Mouse (Mus musculus) liver, embryonic 15.5 days (tissue): ENCODE measurements around the gene Sgta. TPM values are rescaled to one million over a fixed set of nuclear protein-coding genes. Genes with fewer than 3 reads are reported as not detected.

Source experiments
- ATAC-seq: fragments of 200-750 bp; cut with Nextera tagmentation; 2 replicates; pipeline ENCODE4 v1.8.0; 2017; ENCODE audit warnings: moderate number of reproducible peaks, mild to moderate bottlenecking, moderate library complexity; ENCODE audit not compliant: insufficient read depth
- H3K27ac ChIP-seq: fragments of 300-500 bp; sonication (generic); replicated peaks from 2 replicates; pipeline ENCODE4 v1.5.1; 2015; ENCODE audit warnings: mild to moderate bottlenecking, inconsistent platforms
- H3K27me3 ChIP-seq: fragments of 300-500 bp; sonication (generic); 2 replicates; pipeline ENCODE4 v1.6.1; 2015; ENCODE audit warnings: mild to moderate bottlenecking, inconsistent platforms
- H3K36me3 ChIP-seq: fragments of 300-500 bp; sonication (generic); replicated peaks from 2 replicates; pipeline ENCODE4 v1.6.1; 2015; ENCODE audit warnings: moderate library complexity, mild to moderate bottlenecking, inconsistent platforms
- H3K4me1 ChIP-seq: fragments of 300-500 bp; sonication (generic); replicated peaks from 2 replicates; pipeline ENCODE4 v1.6.1; 2015; ENCODE audit warnings: inconsistent platforms
- H3K4me2 ChIP-seq: fragments of 300-500 bp; sonication (generic); 2 replicates; pipeline ENCODE4 v1.6.1; 2015; ENCODE audit warnings: moderate library complexity, mild to moderate bottlenecking, inconsistent platforms
- H3K4me3 ChIP-seq: fragments of 300-500 bp; sonication (generic); replicated peaks from 2 replicates; pipeline ENCODE4 v1.5.1; 2015; ENCODE audit warnings: mild to moderate bottlenecking, inconsistent platforms
- H3K9ac ChIP-seq: fragments of 300-500 bp; sonication (generic); 2 replicates; pipeline ENCODE4 v1.6.1; 2015; ENCODE audit warnings: moderate library complexity, mild to moderate bottlenecking, inconsistent platforms
- H3K9me3 ChIP-seq: fragments of 300-500 bp; sonication (generic); replicated peaks from 2 replicates; pipeline ENCODE4 v1.6.1; 2016; ENCODE audit warnings: inconsistent platforms
- WGBS: fragments of 180-500 bp; shearing (Covaris S2); methylation state at CpG from one replicate; pipeline ENCODE4 v1.1.7; 2015; ENCODE audit warnings: mixed read lengths; ENCODE audit not compliant: insufficient replicate concordance; 5-methylcytosine and 5-hydroxymethylcytosine counted together
- polyA plus RNA-seq: library from polyadenylated mRNA; unstranded; fragments of >200 nt; fragmentation: Nextera tagmentation; extraction: Ambion mirVana; gene quantifications from 2 replicates; pipeline ENCODE4 v1.2.1, GENCODE M21; 2015

Gene Sgta
- 57.0 and 62.9 TPM in 2 replicates for polyA plus RNA-seq

DNA sequence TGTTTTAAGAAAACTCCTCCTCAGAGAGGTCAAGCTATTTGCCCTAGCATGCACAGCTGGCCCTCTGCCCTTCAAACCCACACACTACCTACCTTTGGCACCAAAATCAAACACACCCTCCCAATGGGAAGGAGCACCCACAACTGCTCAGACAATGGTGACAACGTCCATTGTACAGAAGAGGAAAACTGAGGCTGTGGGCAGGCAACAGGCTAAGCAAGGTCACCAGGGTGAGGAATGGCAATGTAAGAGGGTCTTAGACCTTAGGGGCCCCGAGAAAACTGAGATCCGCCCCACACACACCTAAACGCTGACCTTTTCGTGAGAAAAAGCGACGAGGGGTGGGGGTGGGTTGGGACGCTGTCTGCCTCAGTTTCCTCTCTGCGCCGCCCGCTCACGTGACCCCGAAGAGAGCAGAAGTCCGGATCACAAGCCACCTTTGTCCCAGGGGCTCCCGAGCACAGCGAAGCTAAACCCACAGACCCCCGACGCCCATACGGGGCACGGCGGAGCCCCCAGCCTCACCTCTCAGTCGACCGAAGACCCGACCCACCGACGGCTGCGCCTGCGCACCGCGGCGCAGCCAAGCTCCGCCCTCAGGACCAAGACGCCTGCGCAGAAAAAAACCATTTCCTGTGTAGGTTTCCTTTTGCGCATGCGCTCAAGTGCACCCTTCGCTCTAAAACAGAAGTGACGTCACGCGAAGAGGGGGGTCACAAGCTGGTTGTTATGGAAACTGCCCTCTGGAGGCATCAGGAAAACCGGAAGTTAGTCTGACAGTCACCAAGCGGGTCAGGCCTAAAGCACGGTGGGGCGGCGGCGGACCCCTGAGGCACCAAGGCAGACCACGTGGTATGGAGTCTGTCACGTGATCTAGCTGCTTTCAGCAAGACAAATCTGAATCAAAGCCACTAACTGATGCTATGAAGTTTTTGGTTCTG lies at the start of gene Sgta:
Sgta (minus strand) TSS at position 579 of the 941 bp plus-strand sequence.
- Histone ChIP-seq H3K27ac (peak within 1 kb of the TSS; percentile 51), H3K9ac (peak within 1 kb of the TSS; percentile 73), H3K4me3 (peak within 1 kb of the TSS; percentile 83), H3K4me1 (peaks cover 21% of the 10 kb centered on the region), H3K9me3 (no peaks in the 10 kb centered on the region), H3K36me3 (no peaks in the 10 kb centered on the region), H3K4me2 (peak within 1 kb of the TSS; percentile 76), H3K27me3 (no peaks in the 10 kb centered on the region)
- ATAC-seq: peak; percentile 79
- under 1% methylated on average over 48 of the region's 48 CpGs for WGBS

DNA sequence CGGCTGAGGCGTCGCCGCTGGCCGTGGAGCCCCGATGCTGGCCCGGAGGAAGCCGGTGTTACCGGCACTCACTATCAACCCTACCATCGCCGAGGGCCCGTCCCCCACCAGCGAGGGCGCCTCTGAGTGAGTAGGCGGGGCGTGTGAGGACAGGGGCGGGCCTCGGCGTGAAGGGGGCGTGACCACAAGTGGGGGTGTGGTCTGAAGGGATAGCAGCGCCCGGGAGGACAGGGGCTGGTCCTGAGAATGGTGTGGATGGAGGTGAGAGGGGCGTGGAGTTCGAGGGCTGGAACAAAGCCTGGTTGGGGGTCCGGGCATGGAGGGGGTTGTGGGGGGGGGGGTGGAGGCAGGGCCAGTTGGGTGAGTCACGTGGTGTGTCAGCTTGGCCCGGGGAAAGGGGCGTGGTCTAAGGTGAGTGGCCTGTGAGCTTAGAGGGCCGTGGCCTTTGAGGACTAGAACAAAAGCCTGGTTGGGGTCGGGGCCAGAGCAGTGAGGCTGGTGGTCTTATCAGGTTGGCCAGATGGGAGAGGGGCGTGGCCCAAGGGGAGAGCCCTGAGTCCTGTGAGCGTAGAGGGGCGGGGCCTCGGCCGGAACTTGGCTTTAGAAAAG lies 46.2 kb upstream of the Sgta start:
- Histone ChIP-seq H3K4me1 (peaks cover 79% of the 10 kb centered on the region), H3K4me3 (peak overlapping the region; percentile 98), H3K4me2 (peak overlapping the region; percentile 89), H3K36me3 (peaks cover 31% of the 10 kb centered on the region), H3K27me3 (no peaks in the 10 kb centered on the region), H3K27ac (peak overlapping the region; percentile 100), H3K9ac (peak overlapping the region; percentile 98), H3K9me3 (no peaks in the 10 kb centered on the region)
- peak; percentile 85 for ATAC-seq
- WGBS: under 1% methylated on average over 35 of the region's 35 CpGs

- no peaks in the 10 kb centered on the region for H3K27me3 ChIP-seq
- H3K36me3 ChIP-seq: peaks cover 25% of the 10 kb centered on the region
- H3K4me3 ChIP-seq: peak within 1 kb of the TSS; percentile 98
- H3K9me3 ChIP-seq: no peaks in the 10 kb centered on the region
- under 1% methylated on average over 56 of the region's 56 CpGs for WGBS
- H3K27ac ChIP-seq: peak within 1 kb of the TSS; percentile 100
- ATAC-seq: peak; percentile 92
- H3K4me2 ChIP-seq: peak within 1 kb of the TSS; percentile 89
- peaks cover 79% of the 10 kb centered on the region for H3K4me1 ChIP-seq
- peak within 1 kb of the TSS; percentile 98 for H3K9ac ChIP-seq
Observed at GRCm38 (mm10) chr10:81105565-81106112, 45.7 kb upstream of the Sgta start, which contains the start of gene Map2k2. TSS of gene Map2k2 (plus strand) at chr10:81105915.

DNA sequence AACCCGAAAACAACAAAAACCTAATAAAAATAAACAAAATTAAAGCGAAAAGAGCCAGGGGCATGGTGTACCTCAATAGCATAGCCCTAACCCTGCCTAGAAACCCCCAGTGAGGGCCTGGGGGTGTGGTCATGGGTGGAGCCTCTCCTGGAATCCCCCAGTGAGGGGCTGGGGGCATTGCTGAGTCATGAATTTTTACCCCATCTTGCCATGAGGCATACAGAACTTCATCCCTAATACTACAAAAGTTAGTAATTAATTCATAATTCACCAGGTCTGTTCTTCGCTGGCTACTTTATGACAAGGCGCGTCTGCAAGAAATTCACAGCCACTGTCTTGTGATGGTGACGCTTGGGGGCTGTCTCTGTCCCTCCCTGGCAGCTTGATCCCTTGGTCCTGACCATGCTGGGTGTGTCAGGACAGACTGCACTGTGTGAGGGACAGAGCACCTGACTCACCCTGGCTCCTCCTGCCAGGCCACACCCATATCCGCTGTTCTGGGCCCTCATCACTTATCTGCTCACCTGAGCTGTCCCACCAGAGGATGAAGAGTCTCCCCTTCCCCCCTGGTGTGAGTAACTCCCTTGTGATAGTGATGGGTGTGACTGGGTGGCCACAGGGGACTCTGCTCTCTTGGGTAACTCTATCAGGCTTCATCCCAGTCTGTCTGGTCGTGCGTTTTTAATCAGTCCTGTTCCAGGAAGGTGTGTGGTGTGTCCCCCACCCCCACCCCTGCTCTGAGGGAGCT lies 35.1 kb upstream of the Sgta start:
- Histone ChIP-seq H3K27ac (peak overlapping the region; percentile 72), H3K9ac (no peak overlapping the region)

DNA sequence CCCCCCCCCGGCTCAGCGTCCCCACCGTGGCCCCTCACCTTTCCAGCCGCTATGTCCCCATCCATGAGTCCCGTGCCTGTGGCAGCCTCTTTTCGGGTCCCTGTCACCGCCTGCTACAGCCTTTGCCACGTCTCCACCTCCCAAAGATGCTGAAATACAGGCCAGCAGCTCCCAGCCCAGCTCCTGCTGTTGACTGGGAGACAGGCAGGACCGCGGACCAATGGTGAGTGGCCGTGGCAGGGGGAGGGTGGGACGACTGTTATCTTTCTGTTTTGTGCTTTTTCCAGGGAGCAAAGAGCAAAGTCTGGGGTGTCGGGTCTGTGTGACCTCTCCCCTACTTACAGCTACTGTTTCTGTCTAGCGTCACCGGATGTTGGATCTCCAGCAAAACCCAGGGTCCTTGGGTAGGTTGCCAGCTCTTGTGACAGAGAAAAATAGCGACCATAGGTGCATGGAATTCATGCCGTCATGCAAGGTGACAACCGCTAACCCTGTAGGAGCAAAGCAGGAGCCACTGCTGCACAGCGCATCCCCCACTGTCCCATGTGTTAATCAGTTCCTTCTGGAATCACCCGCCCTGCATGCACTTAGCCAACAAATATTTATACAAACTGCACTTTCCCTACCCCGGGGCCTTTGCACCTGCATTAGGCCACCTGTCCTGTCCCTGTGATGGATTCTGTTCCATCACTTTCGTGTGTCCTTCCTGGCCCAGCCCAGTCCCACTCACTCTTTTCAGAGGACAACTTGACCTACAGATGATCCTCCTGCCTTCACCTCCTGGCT lies 32.7 kb upstream of the Sgta start:
- H3K4me3 ChIP-seq: peak overlapping the region; percentile 41
- WGBS: 37% methylated on average over 21 of the region's 22 CpGs
- H3K4me1 ChIP-seq: peaks cover 59% of the 10 kb centered on the region
- peak overlapping the region; percentile 38 for H3K4me2 ChIP-seq
- peak overlapping the region; percentile 72 for H3K27ac ChIP-seq
- no peaks in the 10 kb centered on the region for H3K27me3 ChIP-seq
- H3K9me3 ChIP-seq: 0 out of 2 replicates have a peak, but pooled peaks cover 3% of the 10 kb centered on the region
- ATAC-seq: peak; percentile 58
- no peak overlapping the region for H3K9ac ChIP-seq
- peaks cover 4% of the 10 kb centered on the region for H3K36me3 ChIP-seq

More for the DNA sequence above, 35.1 kb upstream of the Sgta start:
- H3K9me3 ChIP-seq: 0 out of 2 replicates have a peak, but pooled peaks cover 3% of the 10 kb centered on the region
- no peak overlapping the region for H3K4me3 ChIP-seq
- no peaks in the 10 kb centered on the region for H3K27me3 ChIP-seq
- peaks cover 70% of the 10 kb centered on the region for H3K4me1 ChIP-seq
- 38% methylated on average over 9 of the region's 9 CpGs for WGBS
- no peaks in the 10 kb centered on the region for H3K36me3 ChIP-seq
- peak overlapping the region; percentile 39 for H3K4me2 ChIP-seq
- peak; percentile 78 for ATAC-seq

DNA sequence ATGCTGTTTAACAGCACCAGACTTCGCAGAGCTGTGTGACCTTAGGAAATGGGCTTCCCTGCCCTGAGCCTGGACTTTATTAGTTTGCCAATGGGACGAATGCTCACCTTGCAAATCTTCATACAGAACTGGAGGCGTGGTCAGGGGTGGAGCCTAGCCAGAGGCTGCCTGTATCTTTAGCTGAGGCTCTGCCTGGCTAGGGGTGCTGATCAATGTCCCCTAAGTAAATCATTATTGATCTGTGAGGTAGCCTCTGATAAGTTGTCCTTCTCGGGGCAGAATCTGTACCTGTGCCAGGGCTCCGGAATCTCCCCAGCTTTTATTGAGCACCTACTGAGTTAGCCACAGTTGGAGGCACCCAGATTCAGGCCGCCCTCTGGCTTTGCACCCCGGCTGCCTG lies 30.6 kb upstream of the Sgta start:
- Histone ChIP-seq H3K4me3 (peak overlapping the region; percentile 41; the same call in 1 of the 2 replicates), H3K9me3 (no peaks in the 10 kb centered on the region), H3K9ac (no peak overlapping the region; the same call in 1 of the 2 replicates), H3K4me2 (peak overlapping the region; percentile 38), H3K36me3 (peaks cover 11% of the 10 kb centered on the region), H3K27ac (peak overlapping the region; percentile 51), H3K27me3 (no peaks in the 10 kb centered on the region), H3K4me1 (peaks cover 48% of the 10 kb centered on the region)
- WGBS: 43% methylated on average over 7 of the region's 7 CpGs
- ATAC-seq: no peak

GRCm38 (mm10) chr10:81089216-81089615 lies 29.2 kb upstream of the Sgta start:
- no peak overlapping the region for H3K4me2 ChIP-seq
- H3K4me3 ChIP-seq: no peak overlapping the region
- 49% methylated on average over 2 of the region's 2 CpGs for WGBS
- H3K36me3 ChIP-seq: peaks cover 11% of the 10 kb centered on the region
- no peaks in the 10 kb centered on the region for H3K9me3 ChIP-seq
- peaks cover 34% of the 10 kb centered on the region for H3K4me1 ChIP-seq
- ATAC-seq: no peak
- no peaks in the 10 kb centered on the region for H3K27me3 ChIP-seq
- no peak overlapping the region for H3K9ac ChIP-seq
- H3K27ac ChIP-seq: no peak overlapping the region

GRCm38 (mm10) chr10:81087021-81087420 lies 27.0 kb upstream of the Sgta start:
- Histone ChIP-seq H3K4me3 (no peak overlapping the region), H3K4me1 (peaks cover 23% of the 10 kb centered on the region), H3K27ac (no peak overlapping the region), H3K36me3 (peaks cover 12% of the 10 kb centered on the region), H3K9ac (no peak overlapping the region), H3K27me3 (no peaks in the 10 kb centered on the region), H3K4me2 (no peak overlapping the region), H3K9me3 (no peaks in the 10 kb centered on the region)
- no peak for ATAC-seq
- WGBS: 46% methylated on average over 2 of the region's 2 CpGs

DNA sequence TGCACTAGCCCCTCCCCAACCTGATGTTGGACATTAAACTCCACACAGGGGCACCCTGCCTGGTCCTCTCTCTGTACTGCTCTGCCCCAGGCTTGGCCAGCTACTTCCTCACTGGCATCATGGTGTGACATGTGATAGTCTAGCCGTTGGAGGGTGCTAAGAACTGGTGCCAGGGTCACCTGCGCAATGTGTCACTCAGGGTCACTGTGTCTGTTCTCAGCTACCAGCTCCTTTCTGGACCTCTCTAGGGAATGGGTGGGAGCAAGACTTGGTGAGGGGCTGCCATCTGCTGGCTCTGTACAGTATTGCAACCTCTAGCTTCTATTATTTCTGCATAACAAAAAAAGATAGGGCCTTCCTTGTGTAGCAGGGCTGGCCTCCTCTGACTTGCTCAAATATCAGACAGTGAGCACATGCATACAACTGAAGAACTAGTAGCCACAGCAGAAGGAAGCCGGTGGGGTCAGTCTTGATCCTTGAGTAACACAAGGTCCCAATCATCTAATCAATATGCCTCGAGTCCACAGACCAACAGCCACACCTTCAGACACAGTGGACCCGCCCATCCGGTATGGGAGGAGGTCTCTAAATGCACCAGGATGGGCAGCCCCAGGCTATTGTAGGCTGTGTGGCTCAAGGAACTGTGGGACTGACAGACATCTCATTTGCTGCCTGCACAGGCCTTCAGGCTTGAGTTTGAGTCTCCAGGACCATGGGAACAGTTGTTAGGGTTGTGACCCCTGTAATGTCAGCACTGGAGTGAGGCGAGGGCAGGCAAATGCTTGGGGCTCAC lies 22.4 kb upstream of the Sgta start:
- H3K27me3 ChIP-seq: no peaks in the 10 kb centered on the region
- peaks cover 11% of the 10 kb centered on the region for H3K4me1 ChIP-seq
- no peak overlapping the region for H3K27ac ChIP-seq
- H3K4me2 ChIP-seq: no peak overlapping the region
- ATAC-seq: 0 out of 2 replicates have a peak, but pooled peaks have one; percentile 15
- no peak overlapping the region for H3K4me3 ChIP-seq
- 56% methylated on average over 7 of the region's 7 CpGs for WGBS
- H3K36me3 ChIP-seq: peaks cover 44% of the 10 kb centered on the region
- H3K9me3 ChIP-seq: no peaks in the 10 kb centered on the region
- H3K9ac ChIP-seq: no peak overlapping the region
